Mouse (Mus musculus): ENCODE measurements around the gene Cd72. TPM values are rescaled to one million over a fixed set of nuclear protein-coding genes. Genes with fewer than 3 reads are reported as not detected.

Gene Cd72
- polyA plus RNA-seq, 1 experiment from 2014 or later = 5.2 TPM

- Histone ChIP-seq H3K4me2 (replicated peaks; ENCODE audit: low read depth, low read length) (no peak overlapping the region), H3K4me1 (ENCODE audit: control insufficient read depth, insufficient read depth, low read length) (no peaks in the 10 kb centered on the region), H3K27me3 (ENCODE audit: control insufficient read depth, insufficient read depth, low read length) (no peaks in the 10 kb centered on the region), H3K4me3 (ENCODE audit: low read length) (no peak overlapping the region), H3K9me3 (ENCODE audit: control insufficient read depth, low read length) (no peaks in the 10 kb centered on the region), H3K9ac (ENCODE audit: low read depth, low read length) (no peak overlapping the region), H3K36me3 (ENCODE audit: control insufficient read depth, insufficient read depth, low read length) (no peaks in the 10 kb centered on the region), H3K27ac (ENCODE audit: low read depth, low read length) (no peak overlapping the region)
- WGBS = 95% methylated on average over 10 of the region's 10 CpGs
- ATAC-seq (ENCODE audit: low FRiP score, low TSS enrichment) = no peak
These were observed 15.9 kb upstream of the Cd72 start for GRCm38 (mm10) chr4:43470301-43470700.

GRCm38 (mm10) chr4:43466872-43467271 is 12.4 kb upstream of the Cd72 start:
- Histone ChIP-seq H3K4me2 (replicated peaks; ENCODE audit: low read depth, low read length) (no peak overlapping the region), H3K9me3 (ENCODE audit: control insufficient read depth, low read length) (no peaks in the 10 kb centered on the region), H3K4me3 (ENCODE audit: low read length) (no peak overlapping the region), H3K27ac (ENCODE audit: low read depth, low read length) (no peak overlapping the region), H3K9ac (ENCODE audit: low read depth, low read length) (no peak overlapping the region), H3K36me3 (ENCODE audit: control insufficient read depth, insufficient read depth, low read length) (no peaks in the 10 kb centered on the region), H3K4me1 (ENCODE audit: control insufficient read depth, insufficient read depth, low read length) (no peaks in the 10 kb centered on the region), H3K27me3 (ENCODE audit: control insufficient read depth, insufficient read depth, low read length) (no peaks in the 10 kb centered on the region)
- ATAC-seq (ENCODE audit: low FRiP score, low TSS enrichment) = no peak
- WGBS = 88% methylated on average over 7 of the region's 7 CpGs

- Histone ChIP-seq H3K4me2 (replicated peaks; ENCODE audit: low read depth, low read length) (no peak overlapping the region), H3K9ac (ENCODE audit: low read depth, low read length) (no peak overlapping the region), H3K9me3 (ENCODE audit: control insufficient read depth, low read length) (no peaks in the 10 kb centered on the region)
These were observed 11.5 kb upstream of the Cd72 start for GRCm38 (mm10) chr4:43465935-43466334.

GRCm38 (mm10) chr4:43463102-43463501 is 8.7 kb upstream of the Cd72 start:
- ATAC-seq (ENCODE audit: low FRiP score, low TSS enrichment) = no peak
- H3K4me3 ChIP-seq (ENCODE audit: low read length) = no peak overlapping the region
- no peak overlapping the region for H3K27ac ChIP-seq (ENCODE audit: low read depth, low read length)
- 96% methylated on average over 5 of the region's 5 CpGs for WGBS
- H3K9me3 ChIP-seq (ENCODE audit: control insufficient read depth, low read length) = no peaks in the 10 kb centered on the region
- H3K4me2 ChIP-seq (replicated peaks; ENCODE audit: low read depth, low read length) = no peak overlapping the region
- H3K36me3 ChIP-seq (ENCODE audit: control insufficient read depth, insufficient read depth, low read length) = no peaks in the 10 kb centered on the region
- H3K4me1 ChIP-seq (ENCODE audit: control insufficient read depth, insufficient read depth, low read length) = no peaks in the 10 kb centered on the region
- no peak overlapping the region for H3K9ac ChIP-seq (ENCODE audit: low read depth, low read length)
- no peaks in the 10 kb centered on the region for H3K27me3 ChIP-seq (ENCODE audit: control insufficient read depth, insufficient read depth, low read length)

More at GRCm38 (mm10) chr4:43465935-43466334, 11.5 kb upstream of the Cd72 start:
- Histone ChIP-seq H3K27ac (ENCODE audit: low read depth, low read length) (no peak overlapping the region), H3K27me3 (ENCODE audit: control insufficient read depth, insufficient read depth, low read length) (no peaks in the 10 kb centered on the region), H3K4me1 (ENCODE audit: control insufficient read depth, insufficient read depth, low read length) (no peaks in the 10 kb centered on the region), H3K4me3 (ENCODE audit: low read length) (no peak overlapping the region), H3K36me3 (ENCODE audit: control insufficient read depth, insufficient read depth, low read length) (no peaks in the 10 kb centered on the region)
- 81% methylated on average over 6 of the region's 6 CpGs for WGBS
- no peak for ATAC-seq (ENCODE audit: low FRiP score, low TSS enrichment)

GRCm38 (mm10) chr4:43457124-43457523 is 2.7 kb upstream of the Cd72 start:
- Histone ChIP-seq H3K4me2 (replicated peaks; ENCODE audit: low read depth, low read length) (no peak overlapping the region), H3K36me3 (ENCODE audit: control insufficient read depth, insufficient read depth, low read length) (no peaks in the 10 kb centered on the region), H3K9ac (ENCODE audit: low read depth, low read length) (no peak overlapping the region), H3K9me3 (ENCODE audit: control insufficient read depth, low read length) (no peaks in the 10 kb centered on the region), H3K4me3 (ENCODE audit: low read length) (no peak overlapping the region), H3K27ac (ENCODE audit: low read depth, low read length) (no peak overlapping the region), H3K4me1 (ENCODE audit: control insufficient read depth, insufficient read depth, low read length) (peaks cover 16% of the 10 kb centered on the region), H3K27me3 (ENCODE audit: control insufficient read depth, insufficient read depth, low read length) (peaks cover 20% of the 10 kb centered on the region; the same call in 1 of the 2 replicates)
- 16% methylated on average over 8 of the region's 8 CpGs for WGBS
- peak; percentile 36; the same call in 1 of the 2 replicates for ATAC-seq (ENCODE audit: low FRiP score, low TSS enrichment)

- H3K4me3 ChIP-seq (ENCODE audit: low read length) = no peak overlapping the region
- H3K27ac ChIP-seq (ENCODE audit: low read depth, low read length) = no peak overlapping the region
- H3K4me2 ChIP-seq (replicated peaks; ENCODE audit: low read depth, low read length) = no peak overlapping the region
- no peaks in the 10 kb centered on the region for H3K9me3 ChIP-seq (ENCODE audit: control insufficient read depth, low read length)
- H3K9ac ChIP-seq (ENCODE audit: low read depth, low read length) = no peak overlapping the region
- H3K36me3 ChIP-seq (ENCODE audit: control insufficient read depth, insufficient read depth, low read length) = no peaks in the 10 kb centered on the region
- 42% methylated on average over 4 of the region's 4 CpGs for WGBS
- ATAC-seq (ENCODE audit: low FRiP score, low TSS enrichment) = no peak
- H3K4me1 ChIP-seq (ENCODE audit: control insufficient read depth, insufficient read depth, low read length) = peaks cover 16% of the 10 kb centered on the region
- H3K27me3 ChIP-seq (ENCODE audit: control insufficient read depth, insufficient read depth, low read length) = peaks cover 20% of the 10 kb centered on the region; the same call in 1 of the 2 replicates
These were observed 2.0 kb upstream of the Cd72 start for GRCm38 (mm10) chr4:43456470-43456869.

GRCm38 (mm10) chr4:43453413-43453812 is 1.0 kb downstream of the Cd72 start:
- 2% methylated on average over 18 of the region's 18 CpGs for WGBS
- H3K9ac ChIP-seq (ENCODE audit: low read depth, low read length) = peak overlapping the region; percentile 42; the same call in 1 of the 2 replicates
- H3K36me3 ChIP-seq (ENCODE audit: control insufficient read depth, insufficient read depth, low read length) = peaks cover 2% of the 10 kb centered on the region; the same call in 1 of the 2 replicates
- H3K4me1 ChIP-seq (ENCODE audit: control insufficient read depth, insufficient read depth, low read length) = peaks cover 16% of the 10 kb centered on the region
- peak; percentile 36; the same call in 1 of the 2 replicates for ATAC-seq (ENCODE audit: low FRiP score, low TSS enrichment)
- no peak overlapping the region for H3K27ac ChIP-seq (ENCODE audit: low read depth, low read length)
- H3K4me3 ChIP-seq (ENCODE audit: low read length) = peak overlapping the region; percentile 26
- H3K9me3 ChIP-seq (ENCODE audit: control insufficient read depth, low read length) = no peaks in the 10 kb centered on the region
- H3K27me3 ChIP-seq (ENCODE audit: control insufficient read depth, insufficient read depth, low read length) = peaks cover 20% of the 10 kb centered on the region; the same call in 1 of the 2 replicates
- peak overlapping the region; percentile 51 for H3K4me2 ChIP-seq (replicated peaks; ENCODE audit: low read depth, low read length)

- peaks cover 20% of the 10 kb centered on the region; the same call in 1 of the 2 replicates for H3K27me3 ChIP-seq (ENCODE audit: control insufficient read depth, insufficient read depth, low read length)
- H3K4me2 ChIP-seq (replicated peaks; ENCODE audit: low read depth, low read length) = no peak overlapping the region
- peaks cover 13% of the 10 kb centered on the region for H3K36me3 ChIP-seq (ENCODE audit: control insufficient read depth, insufficient read depth, low read length)
- H3K9me3 ChIP-seq (ENCODE audit: control insufficient read depth, low read length) = no peaks in the 10 kb centered on the region
- no peak for ATAC-seq (ENCODE audit: low FRiP score, low TSS enrichment)
- peaks cover 16% of the 10 kb centered on the region for H3K4me1 ChIP-seq (ENCODE audit: control insufficient read depth, insufficient read depth, low read length)
- no peak overlapping the region for H3K27ac ChIP-seq (ENCODE audit: low read depth, low read length)
- 56% methylated on average over 11 of the region's 11 CpGs for WGBS
- H3K9ac ChIP-seq (ENCODE audit: low read depth, low read length) = no peak overlapping the region
- H3K4me3 ChIP-seq (ENCODE audit: low read length) = no peak overlapping the region
These were observed 2.1 kb downstream of the Cd72 start for GRCm38 (mm10) chr4:43452315-43452714.

- Histone ChIP-seq H3K9me3 (ENCODE audit: control insufficient read depth, low read length) (no peaks in the 10 kb centered on the region), H3K9ac (ENCODE audit: low read depth, low read length) (no peak overlapping the region), H3K36me3 (ENCODE audit: control insufficient read depth, insufficient read depth, low read length) (peaks cover 39% of the 10 kb centered on the region), H3K4me2 (replicated peaks; ENCODE audit: low read depth, low read length) (no peak overlapping the region), H3K4me3 (ENCODE audit: low read length) (no peak overlapping the region), H3K27me3 (ENCODE audit: control insufficient read depth, insufficient read depth, low read length) (peaks cover 11% of the 10 kb centered on the region; the same call in 1 of the 2 replicates), H3K4me1 (ENCODE audit: control insufficient read depth, insufficient read depth, low read length) (peaks cover 14% of the 10 kb centered on the region), H3K27ac (ENCODE audit: low read depth, low read length) (no peak overlapping the region)
- ATAC-seq (ENCODE audit: low FRiP score, low TSS enrichment) = no peak
- WGBS = 94% methylated on average over 3 of the region's 3 CpGs
These were observed 5.9 kb downstream of the Cd72 start for GRCm38 (mm10) chr4:43448554-43448953.

Data from kidney, embryonic 14.5 days (tissue).